Mouse (Mus musculus) CH12.LX (cell line): Measurements from ENCODE around the gene 2610528A11Rik. TPM values are rescaled to one million over a fixed set of nuclear protein-coding genes. Genes with fewer than 3 reads are reported as not detected.

Experiments used
- DNase-seq: peaks from one replicate; pipeline ENCODE4 v3.0.0-alpha.2; 2013; ENCODE audit errors: extremely low read depth
- H3K27ac ChIP-seq: 2 replicates; pipeline ENCODE4 v1.5.1; 2012; ENCODE audit warnings: low read depth, mild to moderate bottlenecking, control low read depth, moderate library complexity; ENCODE audit not compliant: insufficient read depth
- H3K27me3 ChIP-seq: replicated peaks from 2 replicates; pipeline ENCODE3; 2012; ENCODE audit warnings: inconsistent platforms
- H3K36me3 ChIP-seq, 2 experiments: replicated peaks in 1 of 2; 2 replicates each; pipeline versions ENCODE3 to v1.6.1; 2012; ENCODE audit warnings: inconsistent platforms in 1 of 2, low read length in 1 of 2, mild to moderate bottlenecking in 1 of 2, mixed read lengths in 1 of 2, moderate library complexity in 1 of 2; ENCODE audit not compliant: control insufficient read depth in 1 of 2, insufficient read depth in 1 of 2
- H3K4me1 ChIP-seq, 2 experiments: 2 replicates each; pipeline ENCODE4 v1.6.1; 2012; ENCODE audit warnings: inconsistent platforms in 1 of 2, moderate library complexity in 1 of 2; ENCODE audit not compliant: insufficient read depth in 2 of 2, control insufficient read depth in 1 of 2
- H3K4me2 ChIP-seq: 2 replicates; pipeline ENCODE4 v1.6.1; 2012; ENCODE audit warnings: low read depth, mild to moderate bottlenecking, control low read depth; ENCODE audit not compliant: poor library complexity, insufficient read depth, severe bottlenecking
- H3K4me3 ChIP-seq, 3 experiments: fragments of 150-350 bp in 1 of 3; sonication (generic) in 1 of 3; replicated peaks in 1 of 3; 2 replicates each; pipeline versions ENCODE3 to v1.5.1; 2011 to 2012; ENCODE audit warnings: low read depth in 2 of 3, low read length in 2 of 3, mild to moderate bottlenecking in 2 of 3, moderate library complexity in 2 of 3, control low read depth in 1 of 3, improper control_type of control experiment in 1 of 3, inconsistent platforms in 1 of 3, mixed read lengths in 1 of 3; ENCODE audit not compliant: poor library complexity in 1 of 3
- H3K79me2 ChIP-seq: replicated peaks from 2 replicates; pipeline ENCODE4 v1.6.1; 2012; ENCODE audit warnings: mild to moderate bottlenecking, moderate library complexity; ENCODE audit not compliant: control insufficient read depth, poor library complexity, insufficient read depth, severe bottlenecking; ENCODE audit errors: extremely low read depth
- H3K9ac ChIP-seq: 2 replicates; pipeline ENCODE4 v1.6.1; 2012; ENCODE audit warnings: low read depth, mild to moderate bottlenecking, control low read depth, moderate library complexity; ENCODE audit not compliant: insufficient read depth
- H3K9me3 ChIP-seq: replicated peaks from 2 replicates; pipeline ENCODE3; 2012; ENCODE audit warnings: low read length, inconsistent platforms, mixed read lengths
- CTCF ChIP-seq, 2 experiments: IDR thresholded peaks in 1 of 2; conservative IDR thresholded peaks in 1 of 2; 2 replicates each; pipeline ENCODE4 v1.5.1; 2011 to 2012; ENCODE audit warnings: low read depth in 2 of 2, low read length in 2 of 2, improper control_type of control experiment in 1 of 2, inconsistent platforms in 1 of 2, mild to moderate bottlenecking in 1 of 2, moderate library complexity in 1 of 2
- E2F4 ChIP-seq: IDR thresholded peaks from 2 replicates; pipeline ENCODE4 v1.6.1; 2011; ENCODE audit warnings: low read depth, low read length, improper control_type of control experiment; ENCODE audit not compliant: insufficient replicate concordance
- ELF1 ChIP-seq: IDR thresholded peaks from 2 replicates; pipeline ENCODE4 v1.6.1; 2014; ENCODE audit warnings: low read depth, mild to moderate bottlenecking, inconsistent platforms, low read length, improper control_type of control experiment
- GABPA ChIP-seq: IDR thresholded peaks from 2 replicates; pipeline ENCODE4 v1.6.1; 2012; ENCODE audit warnings: low read depth, low read length, improper control_type of control experiment, inconsistent platforms; ENCODE audit not compliant: insufficient replicate concordance
- HCFC1 ChIP-seq: IDR thresholded peaks from 2 replicates; pipeline ENCODE4 v1.6.1; 2012; ENCODE audit warnings: low read depth, mild to moderate bottlenecking, inconsistent platforms, low read length, improper control_type of control experiment
- IRF4 ChIP-seq: IDR thresholded peaks from 2 replicates; pipeline ENCODE4 v1.6.1; 2014; ENCODE audit warnings: low read depth, mild to moderate bottlenecking, inconsistent platforms, low read length, improper control_type of control experiment
- JUND ChIP-seq: conservative IDR thresholded peaks from 2 replicates; pipeline ENCODE4 v1.6.1; 2011; ENCODE audit warnings: low read depth, low read length, improper control_type of control experiment
- MAFK ChIP-seq: IDR thresholded peaks from 2 replicates; pipeline ENCODE4 v1.6.1; 2011; ENCODE audit warnings: low read length, improper control_type of control experiment; ENCODE audit not compliant: insufficient replicate concordance
- NELFE ChIP-seq: IDR thresholded peaks from 2 replicates; pipeline ENCODE4 v1.6.1; 2011; ENCODE audit warnings: low read depth, low read length, improper control_type of control experiment
- POLR2A ChIP-seq: IDR thresholded peaks from 2 replicates; pipeline ENCODE4 v1.6.1; 2011; ENCODE audit warnings: low read depth, mild to moderate bottlenecking, improper control_type of control experiment, low read length
- RAD21 ChIP-seq: IDR thresholded peaks from 2 replicates; pipeline ENCODE4 v1.6.1; 2011; ENCODE audit warnings: low read depth, mild to moderate bottlenecking, low read length, improper control_type of control experiment, moderate library complexity
- RCOR1 ChIP-seq: conservative IDR thresholded peaks from 2 replicates; pipeline ENCODE4 v1.6.1; 2012; ENCODE audit warnings: low read depth, mild to moderate bottlenecking, inconsistent platforms, low read length, improper control_type of control experiment
- SIN3A ChIP-seq: IDR thresholded peaks from 2 replicates; pipeline ENCODE4 v1.6.1; 2012; ENCODE audit warnings: low read length, improper control_type of control experiment, inconsistent platforms
- SMC3 ChIP-seq: IDR thresholded peaks from 2 replicates; pipeline ENCODE4 v1.6.1; 2011; ENCODE audit warnings: low read depth, low read length, improper control_type of control experiment
- TBP ChIP-seq: conservative IDR thresholded peaks from 2 replicates; pipeline ENCODE4 v1.6.1; 2011; ENCODE audit warnings: low read depth, low read length, improper control_type of control experiment
- TCF12 ChIP-seq: IDR thresholded peaks from 2 replicates; pipeline ENCODE4 v1.6.1; 2014; ENCODE audit warnings: low read depth, mild to moderate bottlenecking, inconsistent platforms, low read length, improper control_type of control experiment
- UBTF ChIP-seq: IDR thresholded peaks from 2 replicates; pipeline ENCODE4 v1.6.1; 2012; ENCODE audit warnings: low read depth, mild to moderate bottlenecking, inconsistent platforms, low read length, improper control_type of control experiment, moderate library complexity
- ZKSCAN1 ChIP-seq: IDR thresholded peaks from 2 replicates; pipeline ENCODE4 v1.6.1; 2012; ENCODE audit warnings: low read depth, inconsistent platforms, low read length, improper control_type of control experiment, borderline replicate concordance
- ZNF384 ChIP-seq: IDR thresholded peaks from 2 replicates; pipeline ENCODE4 v1.6.1; 2012; ENCODE audit warnings: low read depth, low read length, improper control_type of control experiment, inconsistent platforms
- dilution Hi-C: fragments of 300-500 bp; cut with MboI; formaldehyde crosslinking; loops from 2 replicates; pipeline ENCODE4 v1.14.3; 2020; ENCODE audit warnings: low sequenced_read_pairs; ENCODE audit not compliant: extremely low pct_unique_long_range_greater_than_20kb, extremely low pct_ligation_motif_present
- in situ Hi-C: fragments of 300-500 bp; cut with MboI; formaldehyde crosslinking; loops from 3 replicates; pipeline ENCODE4 v1.14.3; 2019; ENCODE audit warnings: low sequenced_read_pairs, low pct_ligation_motif_present, low pct_unique_long_range_greater_than_20kb, mixed read lengths
- polyA plus RNA-seq: library from polyadenylated mRNA; unstranded; fragments of >175 nt; gene quantifications from 2 replicates; pipeline ENCODE4 v1.2.1, GENCODE M21; 2012; ENCODE audit warnings: low read depth; ENCODE audit not compliant: insufficient read length
- total RNA-seq, 2 experiments: library from RNA; depleted of rRNA; stranded (reverse); fragments of 300-350 nt in 1 of 2; fragments of >200 nt in 1 of 2; gene quantifications; 2 replicates each; pipeline ENCODE4 v1.2.3; 2012 to 2014

2610528A11Rik gene
- total and polyA plus RNA-seq, 3 experiments: not detected

- H3K9ac ChIP-seq: no peak overlapping the region
- no peak overlapping the region for H3K27ac ChIP-seq
- dilution Hi-C loops (no loop called here), in situ Hi-C loops (no loop called here)
- peaks cover 2% of the 10 kb centered on the region for H3K9me3 ChIP-seq
- no peaks in the 10 kb centered on the region for H3K4me1 ChIP-seq
- no peaks in the 10 kb centered on the region for H3K79me2 ChIP-seq
- no peak overlapping the region for H3K4me3 ChIP-seq
- no peaks in the 10 kb centered on the region for H3K36me3 ChIP-seq
- H3K27me3 ChIP-seq: no peaks in the 10 kb centered on the region
- TF ChIP-seq UBTF (no peak), SIN3A (no peak), JUND (no peak), GABPA (no peak), E2F4 (no peak), TCF12 (no peak), CTCF (conservative IDR thresholded peaks at IDR 0.05 in 1 of 2, IDR thresholded peaks at IDR 0.05 in 1 of 2; ENCODE audit: low read depth in 2 of 2, low read length in 2 of 2) (no peak), RCOR1 (no peak), ELF1 (no peak), POLR2A (no peak), RAD21 (no peak), NELFE (no peak), SMC3 (no peak), ZKSCAN1 (no peak), HCFC1 (no peak), TBP (no peak), MAFK (no peak), IRF4 (no peak)
- no peak for DNase-seq
- no peak overlapping the region for H3K4me2 ChIP-seq
Observed at GRCm38 (mm10) chr14:37154391-37154790, 40.6 kb upstream of the 2610528A11Rik start.

DNA sequence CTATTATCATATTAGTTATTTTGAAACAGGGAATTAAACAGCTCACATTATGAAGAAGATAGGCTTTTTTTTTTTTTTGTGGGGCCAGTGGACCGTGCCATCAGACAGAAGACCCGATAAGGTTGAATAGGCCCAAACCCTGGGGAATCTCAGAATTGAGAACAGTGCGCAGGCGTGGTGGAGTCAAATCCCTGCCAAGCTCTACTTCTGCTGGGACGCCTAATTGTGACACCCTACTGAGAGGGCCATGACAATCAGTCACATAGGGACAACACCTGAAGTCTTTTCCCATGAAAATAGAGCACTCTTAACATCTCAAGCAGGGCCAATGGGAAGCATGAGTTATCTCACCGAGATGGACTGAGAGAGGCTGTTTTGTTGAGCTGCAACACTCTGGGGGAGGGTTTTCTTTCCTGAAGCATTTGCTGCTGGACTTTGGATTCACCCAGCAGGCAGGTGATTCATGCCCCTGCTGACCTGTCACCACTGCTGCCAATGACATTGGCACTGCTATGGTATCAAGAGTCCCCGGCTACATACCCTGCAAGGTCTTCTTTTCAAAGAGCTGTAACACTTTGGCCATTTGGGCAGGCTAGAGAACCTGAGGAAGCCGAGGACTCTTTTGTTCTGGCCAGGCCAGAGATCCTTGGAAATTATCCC lies 25.4 kb upstream of the 2610528A11Rik start:
- dilution Hi-C loops (no loop called here), in situ Hi-C loops (loop anchor here (25.0 kb wide), 1 partner anchor 277 kb away; no protein-coding TSS in a partner anchor)
- Histone ChIP-seq H3K27ac (no peak overlapping the region), H3K4me2 (no peak overlapping the region), H3K36me3 (no peaks in the 10 kb centered on the region), H3K4me1 (peaks cover 2 to 22% of the 10 kb centered on the region in 2 experiments), H3K9ac (no peak overlapping the region), H3K4me3 (no peak overlapping the region), H3K27me3 (no peaks in the 10 kb centered on the region), H3K9me3 (no peaks in the 10 kb centered on the region), H3K79me2 (no peaks in the 10 kb centered on the region; the same call in none of the 2 replicates)
- no peak for DNase-seq
- TF ChIP-seq IRF4 (no peak), ZNF384 (peak; percentile 62)
